Mouse (Mus musculus) adrenal gland, postnatal 36 days (tissue): ENCODE results near the gene Retreg3. TPM values are rescaled to one million over a fixed set of nuclear protein-coding genes. Genes with fewer than 3 reads are reported as not detected.
A peak's percentile ranks its signal among the peaks of the same experiment; 100 is the strongest.
"Not testable (repeated sequence)": the region's sequence is repeated elsewhere in the genome, so short reads cannot be mapped to it uniquely, and the experiment has no call there.

Source experiments
- DNase-seq, 2 experiments: peaks; one replicate each; pipeline ENCODE4 v3.0.0; 2021; ENCODE audit warnings: mixed read lengths in 1 of 2
- long read RNA-seq, 2 experiments: library from polyadenylated mRNA; stranded (forward); transcript quantifications; one replicate each; pipeline ENCODE4 v2.0.0; 2021; ENCODE audit warnings: borderline sequencing depth in 2 of 2
- total RNA-seq, 2 experiments: library from RNA; stranded (reverse); gene quantifications; 2 replicates each; pipeline ENCODE4 v1.2.3; 2021

Gene Retreg3
- 10 to 100 TPM; 53.2 to 57.2 TPM for total RNA-seq
- long read RNA-seq, experiment 1, transcript Retreg3-201 (9 exons, 3,165 nt) = major isoform, 34 of 45 reads
- long read RNA-seq, experiment 1, partial matches to known transcripts = 1 of 45 reads
- long read RNA-seq, experiment 1, other reads (novel, unspliced or antisense) = 10 of 45 reads
- long read RNA-seq, experiment 2, transcript Retreg3-201 (9 exons, 3,165 nt) = major isoform, 9 of 14 reads
- long read RNA-seq, experiment 2, partial matches to known transcripts = 0 of 14 reads
- long read RNA-seq, experiment 2, other reads (novel, unspliced or antisense) = 4 of 14 reads

GRCm38 (mm10) chr11:101119761-101120544, at the start of gene Retreg3, which contains the start of gene Tubg1:
Gene Retreg3, minus strand, starts transcription at chr11:101119893.
Gene Tubg1, plus strand, starts transcription at chr11:101119938.
- peak; percentile 99 for DNase-seq

- DNase-seq = peak; percentile 67 to 79
Observed at GRCm38 (mm10) chr11:101168301-101168980, 48.7 kb upstream of the Retreg3 start.

GRCm38 (mm10) chr11:101167963-101168300, 48.2 kb upstream of the Retreg3 start:
- no peak for DNase-seq

- no peak for DNase-seq
Observed at GRCm38 (mm10) chr11:101167211-101167962, 47.7 kb upstream of the Retreg3 start.

- DNase-seq = no peak
Observed at GRCm38 (mm10) chr11:101166357-101166756, 46.7 kb upstream of the Retreg3 start.

- DNase-seq = no peak
Observed at GRCm38 (mm10) chr11:101164677-101165580, 45.2 kb upstream of the Retreg3 start.

GRCm38 (mm10) chr11:101164351-101164665, 44.6 kb upstream of the Retreg3 start:
- DNase-seq = no peak

GRCm38 (mm10) chr11:101163476-101164350, 44.0 kb upstream of the Retreg3 start:
- no peak for DNase-seq

GRCm38 (mm10) chr11:101162772-101163171, 43.1 kb upstream of the Retreg3 start:
- peak; percentile 59 to 76 for DNase-seq

- DNase-seq = peak; percentile 59 to 61
Observed at GRCm38 (mm10) chr11:101162301-101162700, 42.6 kb upstream of the Retreg3 start.

- DNase-seq = no peak
Observed at GRCm38 (mm10) chr11:101161551-101161950, 41.9 kb upstream of the Retreg3 start.

- DNase-seq = not testable (repeated sequence)
Observed at GRCm38 (mm10) chr11:101160981-101161505, 41.4 kb upstream of the Retreg3 start.

GRCm38 (mm10) chr11:101160151-101160550, 40.5 kb upstream of the Retreg3 start:
- DNase-seq = not testable (repeated sequence)

GRCm38 (mm10) chr11:101155728-101156371, 36.2 kb upstream of the Retreg3 start, which contains the start of gene Tubg2:
Gene Tubg2, plus strand, starts transcription at chr11:101155907.
- DNase-seq = peak; percentile 74 to 79

GRCm38 (mm10) chr11:101155151-101155550, 35.5 kb upstream of the Retreg3 start:
- DNase-seq = no peak

- DNase-seq = no peak
Observed at GRCm38 (mm10) chr11:101154648-101155047, 35.0 kb upstream of the Retreg3 start.

GRCm38 (mm10) chr11:101152825-101153224, 33.1 kb upstream of the Retreg3 start:
- no peak for DNase-seq

- DNase-seq = no peak
Observed at GRCm38 (mm10) chr11:101151063-101151462, 31.4 kb upstream of the Retreg3 start.
